Mouse (Mus musculus): Measurements from ENCODE around the gene Col4a1. TPM values are rescaled to one million over a fixed set of nuclear protein-coding genes. Genes with fewer than 3 reads are reported as not detected.

The Col4a1 gene
- polyA plus RNA-seq, 1 experiment from 2014 or later, result 118 TPM

DNA sequence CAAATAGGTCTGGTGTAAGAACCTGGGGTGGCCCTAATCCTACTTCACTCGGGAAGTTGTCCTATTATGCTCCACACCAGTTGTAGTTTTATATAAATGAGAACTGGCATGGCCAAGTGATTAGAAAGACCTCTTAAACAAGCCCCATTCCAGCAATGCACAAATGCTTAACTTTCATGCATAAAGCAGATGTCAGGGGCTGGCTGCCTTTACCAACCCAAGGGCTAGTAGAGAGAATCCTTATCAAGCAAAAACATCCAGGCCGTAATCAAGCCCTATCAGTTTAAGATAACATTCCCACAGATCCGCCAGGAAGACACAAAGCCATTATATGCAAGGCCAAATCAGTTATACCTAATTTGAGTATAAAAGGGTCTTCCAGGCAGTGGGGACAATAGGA is 46.7 kb downstream of the Col4a1 start:
- no peaks in the 10 kb centered on the region for H3K27me3 ChIP-seq
- no peak for ATAC-seq (ENCODE audit: insufficient number of reproducible peaks, insufficient read depth, low FRiP score, low TSS enrichment, low read depth)
- 86% methylated on average over 3 of the region's 3 CpGs for WGBS
- no peak overlapping the region for H3K27ac ChIP-seq
- no peak overlapping the region for H3K4me2 ChIP-seq
- no peaks in the 10 kb centered on the region for H3K36me3 ChIP-seq
- H3K9me3 ChIP-seq, result no peaks in the 10 kb centered on the region
- peaks cover 38% of the 10 kb centered on the region for H3K4me1 ChIP-seq (replicated peaks)
- no peak overlapping the region for H3K4me3 ChIP-seq (replicated peaks)
- no peak overlapping the region for H3K9ac ChIP-seq (replicated peaks)

DNA sequence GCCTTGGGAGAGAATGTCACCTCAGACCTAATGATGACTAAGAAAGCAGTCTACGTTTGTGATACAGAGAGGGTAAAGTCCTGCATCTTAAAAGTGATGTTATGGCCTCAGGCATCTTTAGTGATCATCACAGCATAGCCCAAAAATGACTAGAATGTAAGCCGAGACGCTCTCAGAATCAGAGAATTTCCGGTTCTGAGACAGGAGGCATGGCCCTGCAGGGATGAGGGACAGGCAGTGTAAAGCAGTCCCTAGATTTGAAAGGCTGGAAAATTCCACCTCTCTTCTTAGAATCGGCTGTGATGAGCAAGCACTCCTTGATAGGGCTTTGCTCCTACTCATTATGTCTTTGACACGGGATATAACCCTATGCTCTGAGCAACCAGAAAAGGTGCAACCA is 48.8 kb downstream of the Col4a1 start:
- Histone ChIP-seq H3K4me2 (no peak overlapping the region), H3K9ac (replicated peaks) (no peak overlapping the region)

DNA sequence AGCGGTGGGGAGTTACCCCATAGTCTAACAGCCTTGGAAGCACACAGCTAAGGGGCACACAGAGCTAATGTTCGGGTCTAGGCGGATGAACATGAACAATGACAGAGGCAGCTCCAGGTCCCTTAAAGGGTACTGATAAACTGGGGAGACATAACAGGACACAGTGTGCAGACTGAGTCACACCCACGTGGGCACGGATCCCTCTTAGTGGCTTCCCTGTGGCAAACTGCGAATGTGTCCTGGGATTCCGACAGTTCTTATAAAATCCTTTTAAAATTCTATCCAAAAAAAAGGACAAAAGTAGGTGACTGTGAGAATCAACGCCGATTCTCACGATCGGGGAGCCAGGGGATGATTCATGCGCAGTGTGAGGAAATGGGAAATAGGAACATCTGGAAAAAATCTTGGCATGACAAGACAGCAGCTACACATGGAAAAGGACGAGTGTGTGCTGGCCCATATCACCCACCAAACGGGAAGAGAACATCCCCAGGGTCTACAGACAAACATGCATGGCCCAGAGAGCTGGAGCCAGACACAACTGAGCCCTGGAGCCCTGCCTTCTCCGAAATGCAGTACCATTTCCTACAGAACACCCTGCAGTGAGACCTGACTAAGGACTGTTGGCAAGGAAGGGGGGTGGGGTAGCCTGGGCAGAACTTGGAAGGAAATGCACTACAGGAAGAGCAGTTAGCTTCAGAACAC is 50.4 kb downstream of the Col4a1 start:
- no peak for ATAC-seq (ENCODE audit: insufficient number of reproducible peaks, insufficient read depth, low FRiP score, low TSS enrichment, low read depth)
- Histone ChIP-seq H3K4me3 (replicated peaks) (no peak overlapping the region), H3K4me1 (replicated peaks) (peaks cover 39% of the 10 kb centered on the region)

More for the DNA sequence above, 48.8 kb downstream of the Col4a1 start:
- ATAC-seq (ENCODE audit: insufficient number of reproducible peaks, insufficient read depth, low FRiP score, low TSS enrichment, low read depth), result no peak
- Histone ChIP-seq H3K27me3 (no peaks in the 10 kb centered on the region), H3K36me3 (no peaks in the 10 kb centered on the region), H3K4me1 (replicated peaks) (peaks cover 41% of the 10 kb centered on the region), H3K4me3 (replicated peaks) (no peak overlapping the region), H3K27ac (no peak overlapping the region), H3K9me3 (no peaks in the 10 kb centered on the region)
- 79% methylated on average over 6 of the region's 6 CpGs for WGBS

DNA sequence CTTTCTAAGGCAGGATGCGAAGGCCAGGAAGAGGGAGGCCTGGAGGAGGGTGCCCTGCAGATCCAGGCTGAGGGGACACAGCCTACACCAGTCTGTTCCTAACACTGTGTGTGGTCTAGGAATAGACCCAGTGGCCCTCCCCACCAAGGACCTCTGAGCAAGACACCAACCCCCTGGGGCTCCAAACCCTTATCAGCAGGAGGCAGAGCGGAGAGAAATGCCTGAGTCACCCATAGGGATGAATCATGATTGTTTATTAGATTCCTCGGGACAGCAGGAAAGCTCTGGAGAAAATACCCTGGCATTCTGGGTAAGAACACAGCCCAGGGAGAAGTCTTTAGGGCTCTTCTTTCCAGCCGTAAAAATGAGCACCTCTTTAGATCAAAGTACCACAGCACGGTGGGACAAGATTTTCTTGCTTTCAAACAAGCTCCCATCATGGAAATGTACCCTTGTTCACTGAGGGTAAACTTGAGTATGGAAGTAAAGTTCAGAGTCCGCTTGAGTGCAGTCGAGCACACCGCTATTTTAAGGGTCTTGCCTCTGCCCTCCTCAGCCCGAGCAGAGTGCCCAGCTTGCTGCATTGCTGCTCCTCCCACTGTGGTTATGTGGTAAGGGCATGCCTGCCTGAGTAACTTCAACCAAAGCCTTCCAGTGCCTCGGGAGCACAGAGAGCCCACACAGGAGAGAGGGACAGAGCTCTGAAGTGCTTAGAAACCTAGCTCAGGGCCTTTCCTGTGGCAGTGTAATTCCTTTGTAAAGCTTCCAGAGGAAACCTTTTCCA is 52.6 kb downstream of the Col4a1 start:
- H3K36me3 ChIP-seq, result no peaks in the 10 kb centered on the region
- no peaks in the 10 kb centered on the region for H3K9me3 ChIP-seq
- ATAC-seq (ENCODE audit: insufficient number of reproducible peaks, insufficient read depth, low FRiP score, low TSS enrichment, low read depth), result no peak
- peaks cover 43% of the 10 kb centered on the region for H3K4me1 ChIP-seq (replicated peaks)
- H3K27me3 ChIP-seq, result no peaks in the 10 kb centered on the region
- H3K4me2 ChIP-seq, result no peak overlapping the region
- 30% methylated on average over 10 of the region's 10 CpGs for WGBS
- H3K4me3 ChIP-seq (replicated peaks), result no peak overlapping the region
- H3K27ac ChIP-seq, result peak overlapping the region; percentile 46; the same call in 1 of the 2 replicates
- no peak overlapping the region for H3K9ac ChIP-seq (replicated peaks)

More for the DNA sequence above, 50.4 kb downstream of the Col4a1 start:
- no peaks in the 10 kb centered on the region for H3K36me3 ChIP-seq
- H3K9me3 ChIP-seq, result no peaks in the 10 kb centered on the region
- H3K9ac ChIP-seq (replicated peaks), result no peak overlapping the region
- no peaks in the 10 kb centered on the region for H3K27me3 ChIP-seq
- no peak overlapping the region for H3K4me2 ChIP-seq
- no peak overlapping the region for H3K27ac ChIP-seq
- 77% methylated on average over 15 of the region's 15 CpGs for WGBS

DNA sequence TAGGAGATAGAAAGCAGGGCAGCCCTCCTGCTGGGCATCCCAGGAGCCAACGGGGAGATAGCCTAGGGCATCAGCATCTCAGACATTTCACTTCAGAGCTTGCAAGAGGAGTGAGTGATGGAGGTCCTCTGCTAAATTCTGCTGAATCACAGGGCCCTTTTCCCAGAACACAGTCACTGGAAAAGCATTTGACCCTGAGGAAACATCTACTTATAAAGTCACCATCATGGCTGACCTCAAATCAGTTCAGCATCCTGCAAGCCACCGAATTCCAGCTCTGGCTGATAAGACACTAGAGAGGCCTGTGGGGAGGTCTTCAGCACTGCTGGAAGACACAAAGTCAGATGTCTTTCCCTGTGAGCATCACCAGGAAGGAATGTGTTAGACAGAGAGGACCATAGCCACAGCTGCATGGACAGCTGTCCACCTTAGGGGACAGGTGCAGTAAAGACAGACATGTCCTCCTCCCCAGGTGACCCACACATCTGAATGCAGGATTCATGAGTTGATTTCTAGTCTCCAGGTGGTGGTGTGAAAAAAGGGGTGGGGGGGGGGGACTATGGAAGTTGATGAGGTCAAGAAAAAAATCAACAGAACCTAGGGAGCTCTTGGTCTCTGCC is 54.0 kb downstream of the Col4a1 start:
- no peak for ATAC-seq (ENCODE audit: insufficient number of reproducible peaks, insufficient read depth, low FRiP score, low TSS enrichment, low read depth)
- Histone ChIP-seq H3K9ac (replicated peaks) (no peak overlapping the region), H3K4me3 (replicated peaks) (no peak overlapping the region), H3K4me2 (no peak overlapping the region), H3K9me3 (no peaks in the 10 kb centered on the region), H3K4me1 (replicated peaks) (peaks cover 35% of the 10 kb centered on the region), H3K27me3 (no peaks in the 10 kb centered on the region), H3K27ac (no peak overlapping the region), H3K36me3 (no peaks in the 10 kb centered on the region)
- WGBS, result 74% methylated on average over 2 of the region's 2 CpGs

DNA sequence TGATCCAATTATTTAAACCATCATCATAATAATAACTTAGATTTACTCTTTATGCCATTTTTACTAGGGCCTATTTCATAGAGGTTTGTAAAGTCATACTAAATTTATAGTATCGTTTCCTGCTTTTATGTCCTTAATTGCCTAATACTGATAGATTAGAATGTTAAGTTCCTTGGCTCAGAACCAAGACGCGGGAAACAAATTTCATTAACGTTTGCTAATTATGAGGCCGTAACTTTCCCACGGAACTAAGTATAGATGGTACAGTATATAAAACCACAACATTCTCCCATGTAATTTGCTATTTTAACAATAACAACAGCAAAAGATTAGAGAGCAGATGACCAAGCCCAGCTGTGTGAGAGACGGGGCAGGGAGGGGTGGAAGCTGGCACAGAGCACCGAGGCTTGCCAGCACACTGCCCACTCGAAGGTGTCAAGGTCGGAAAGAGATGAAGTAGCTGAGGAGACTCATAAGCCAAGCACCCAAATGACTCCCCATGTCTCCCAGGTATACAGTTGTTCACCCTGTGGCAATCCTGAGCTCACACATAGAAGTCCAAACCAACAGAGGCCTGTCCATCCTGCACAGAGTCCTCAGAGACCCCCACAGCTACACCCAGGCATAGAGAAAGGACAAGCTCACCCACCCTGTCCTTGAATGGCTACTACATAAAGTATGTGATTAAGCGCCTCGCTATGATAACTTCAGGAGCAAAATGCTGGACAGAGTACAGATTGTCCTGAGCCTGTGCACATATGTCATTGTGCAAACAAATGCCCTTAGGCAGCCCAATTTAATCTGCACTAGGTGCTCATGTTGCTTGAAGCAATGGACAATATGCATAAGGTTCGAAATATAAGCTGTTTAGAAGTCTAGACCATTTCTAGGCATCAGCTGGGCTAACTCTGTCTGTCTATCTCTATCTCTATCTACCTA is 55.3 kb downstream of the Col4a1 start:
- H3K9ac ChIP-seq (replicated peaks), result no peak overlapping the region
- no peak overlapping the region for H3K27ac ChIP-seq
- ATAC-seq (ENCODE audit: insufficient number of reproducible peaks, insufficient read depth, low FRiP score, low TSS enrichment, low read depth), result no peak
- no peaks in the 10 kb centered on the region for H3K27me3 ChIP-seq
- H3K9me3 ChIP-seq, result no peaks in the 10 kb centered on the region
- no peak overlapping the region for H3K4me3 ChIP-seq (replicated peaks)
- H3K4me2 ChIP-seq, result no peak overlapping the region
- H3K4me1 ChIP-seq (replicated peaks), result peaks cover 28% of the 10 kb centered on the region
- H3K36me3 ChIP-seq, result no peaks in the 10 kb centered on the region
- 70% methylated on average over 13 of the region's 13 CpGs for WGBS

DNA sequence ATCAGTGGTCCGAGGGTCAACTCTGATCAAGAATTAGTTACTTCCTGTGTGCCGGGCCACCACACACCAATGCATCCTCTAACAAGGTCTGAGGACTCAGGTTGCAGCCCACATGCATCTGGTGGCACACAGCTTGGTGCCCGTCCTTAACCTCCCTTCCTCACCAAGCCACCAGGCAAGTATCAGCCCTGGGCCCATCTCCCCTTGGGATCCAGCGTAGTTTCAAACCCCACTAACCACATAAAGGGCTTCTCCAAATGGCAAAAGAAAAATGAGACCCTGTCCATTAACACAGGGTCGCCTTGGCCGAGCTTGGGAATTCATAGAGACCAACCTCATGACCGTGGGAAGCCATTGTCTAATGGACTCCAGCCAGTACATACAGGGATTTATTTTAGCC is 56.2 kb downstream of the Col4a1 start:
- Histone ChIP-seq H3K4me3 (replicated peaks) (no peak overlapping the region), H3K4me1 (replicated peaks) (peaks cover 25% of the 10 kb centered on the region), H3K4me2 (no peak overlapping the region), H3K9me3 (no peaks in the 10 kb centered on the region), H3K27ac (no peak overlapping the region), H3K36me3 (no peaks in the 10 kb centered on the region), H3K27me3 (no peaks in the 10 kb centered on the region), H3K9ac (replicated peaks) (no peak overlapping the region)
- ATAC-seq (ENCODE audit: insufficient number of reproducible peaks, insufficient read depth, low FRiP score, low TSS enrichment, low read depth), result no peak
- WGBS, result 73% methylated on average over 7 of the region's 7 CpGs

DNA sequence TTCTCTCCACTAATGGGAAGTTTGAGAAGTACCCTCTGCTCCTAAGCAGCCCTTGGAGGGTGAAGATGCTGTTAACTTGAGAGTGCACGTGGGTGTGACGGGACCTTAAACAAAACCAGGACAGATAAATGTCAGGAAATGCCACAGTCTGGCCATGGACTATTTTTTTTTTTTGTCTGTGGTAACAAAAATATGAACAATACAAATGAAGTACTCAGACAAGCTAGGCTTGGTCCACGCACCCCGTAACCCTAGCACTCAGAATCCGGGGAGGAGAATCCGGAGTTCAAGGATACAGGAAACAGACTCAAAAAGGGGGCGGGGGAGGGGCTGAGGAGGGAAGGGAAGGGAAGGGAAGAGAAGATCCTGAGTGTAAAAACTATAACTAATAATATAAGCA is 56.9 kb downstream of the Col4a1 start:
- no peak overlapping the region for H3K4me3 ChIP-seq (replicated peaks)
- H3K4me2 ChIP-seq, result no peak overlapping the region
- H3K27ac ChIP-seq, result no peak overlapping the region
- no peaks in the 10 kb centered on the region for H3K27me3 ChIP-seq
- no peaks in the 10 kb centered on the region for H3K36me3 ChIP-seq
- peaks cover 25% of the 10 kb centered on the region for H3K4me1 ChIP-seq (replicated peaks)
- WGBS, result 76% methylated on average over 7 of the region's 7 CpGs
- ATAC-seq (ENCODE audit: insufficient number of reproducible peaks, insufficient read depth, low FRiP score, low TSS enrichment, low read depth), result no peak
- H3K9ac ChIP-seq (replicated peaks), result no peak overlapping the region
- no peaks in the 10 kb centered on the region for H3K9me3 ChIP-seq

DNA sequence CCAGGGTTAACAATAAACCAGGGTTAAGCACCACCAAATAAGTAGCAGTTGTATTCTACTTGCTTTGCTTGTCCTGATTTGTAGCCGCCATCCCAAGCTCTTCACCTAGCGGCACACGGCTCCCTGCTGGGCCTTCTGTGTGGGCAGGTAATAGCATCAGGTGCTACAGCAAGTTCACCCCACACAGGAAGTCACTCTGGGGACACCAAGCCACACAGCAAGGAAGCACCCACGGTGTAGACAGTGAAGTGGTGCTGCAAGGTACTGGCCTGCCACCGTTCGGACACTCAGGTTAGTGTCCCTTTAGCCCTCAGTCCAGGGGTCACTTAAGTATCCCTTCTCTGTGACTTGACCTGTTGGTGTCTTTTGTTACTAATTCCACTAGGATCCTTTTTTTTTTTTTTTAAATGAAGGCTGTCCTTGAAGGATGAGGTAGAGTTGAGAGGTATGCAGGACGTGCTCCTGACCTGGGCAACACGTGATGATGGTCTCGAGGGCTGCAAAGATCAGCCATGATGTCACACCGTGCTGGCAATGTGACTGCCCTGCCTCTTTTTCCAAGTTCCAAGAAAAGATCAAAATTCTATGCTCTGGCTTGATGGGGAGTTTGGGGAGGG is 57.6 kb downstream of the Col4a1 start:
- 86% methylated on average over 10 of the region's 10 CpGs for WGBS
- Histone ChIP-seq H3K27me3 (no peaks in the 10 kb centered on the region), H3K4me2 (no peak overlapping the region), H3K9ac (replicated peaks) (no peak overlapping the region), H3K4me1 (replicated peaks) (peaks cover 19% of the 10 kb centered on the region), H3K4me3 (replicated peaks) (no peak overlapping the region), H3K36me3 (no peaks in the 10 kb centered on the region), H3K27ac (no peak overlapping the region), H3K9me3 (no peaks in the 10 kb centered on the region)
- no peak for ATAC-seq (ENCODE audit: insufficient number of reproducible peaks, insufficient read depth, low FRiP score, low TSS enrichment, low read depth)

DNA sequence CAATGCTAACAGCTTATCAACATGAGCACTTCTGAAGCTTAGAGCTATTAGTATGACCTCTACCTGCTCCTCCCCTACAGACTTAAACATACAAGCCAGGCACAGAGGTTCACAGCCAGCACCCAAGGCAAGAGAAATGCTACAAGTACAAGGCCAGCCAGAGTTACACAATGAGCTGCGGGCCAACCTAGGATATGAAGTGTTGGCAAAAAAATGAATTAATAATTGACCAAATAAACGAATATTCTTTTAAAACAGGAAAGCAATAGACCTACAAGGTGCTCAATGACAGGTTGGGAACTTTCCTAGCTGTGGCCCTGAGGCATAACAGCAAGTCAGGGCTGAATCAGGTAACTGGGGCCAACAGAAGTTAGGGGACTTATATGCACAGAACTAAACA is 58.1 kb downstream of the Col4a1 start:
- Histone ChIP-seq H3K9me3 (no peaks in the 10 kb centered on the region), H3K36me3 (no peaks in the 10 kb centered on the region), H3K4me1 (replicated peaks) (peaks cover 13% of the 10 kb centered on the region), H3K27ac (no peak overlapping the region), H3K4me2 (no peak overlapping the region), H3K4me3 (replicated peaks) (no peak overlapping the region), H3K27me3 (no peaks in the 10 kb centered on the region), H3K9ac (replicated peaks) (no peak overlapping the region)
- WGBS, result 80% methylated on average over 2 of the region's 2 CpGs
- no peak for ATAC-seq (ENCODE audit: insufficient number of reproducible peaks, insufficient read depth, low FRiP score, low TSS enrichment, low read depth)

Data from limb, embryonic 12.5 days (tissue).